Mouse (Mus musculus) C2C12 (cell line): Measurements from ENCODE around the gene Phf24. TPM values are rescaled to one million over a fixed set of nuclear protein-coding genes. Genes with fewer than 3 reads are reported as not detected.

Source experiments
- H3K27me3 ChIP-seq: one replicate; pipeline ENCODE4 v1.6.1; 2011; ENCODE audit not compliant: control insufficient read depth, insufficient read depth, insufficient read length
- H3K36me3 ChIP-seq: one replicate; pipeline ENCODE4 v1.6.1; 2011; ENCODE audit not compliant: control insufficient read depth, insufficient read depth
- H3K4me3 ChIP-seq: one replicate; pipeline ENCODE4 v1.5.1; 2011; ENCODE audit warnings: mild to moderate bottlenecking, control low read depth; ENCODE audit not compliant: poor library complexity, insufficient read depth, severe bottlenecking
- H3K79me2 ChIP-seq: one replicate; pipeline ENCODE4 v1.6.1; 2011; ENCODE audit not compliant: control insufficient read depth, insufficient read depth
- H3K79me3 ChIP-seq: one replicate; pipeline ENCODE4 v1.6.1; 2011; ENCODE audit warnings: low read depth, control low read depth
- H3ac ChIP-seq: one replicate; pipeline ENCODE3; 2011; ENCODE audit warnings: low read depth; ENCODE audit not compliant: control insufficient read depth, insufficient read length
- CEBPB ChIP-seq: IDR thresholded peaks from one replicate; pipeline ENCODE4 v1.6.1; 2011; ENCODE audit warnings: low read depth, mild to moderate bottlenecking, control low read depth, moderate library complexity
- CTCF ChIP-seq: IDR thresholded peaks from one replicate; pipeline ENCODE4 v1.5.1; 2011; ENCODE audit not compliant: control insufficient read depth, insufficient read depth, insufficient read length
- FOSL1 ChIP-seq: IDR thresholded peaks from one replicate; pipeline ENCODE4 v1.8.0; 2011; ENCODE audit warnings: mild to moderate bottlenecking, low read length; ENCODE audit not compliant: poor library complexity, insufficient read depth, severe bottlenecking
- MAX ChIP-seq: IDR thresholded peaks from one replicate; pipeline ENCODE4 v1.6.1; 2011; ENCODE audit warnings: mild to moderate bottlenecking, control low read depth
- MYOD1 ChIP-seq: IDR thresholded peaks from one replicate; pipeline ENCODE4 v1.6.1; 2011; ENCODE audit warnings: low read depth; ENCODE audit not compliant: control insufficient read depth, insufficient read length
- MYOG ChIP-seq: IDR thresholded peaks from one replicate; pipeline ENCODE4 v1.6.1; 2011; ENCODE audit not compliant: control insufficient read depth, insufficient read length; ENCODE audit errors: extremely low read depth
- USF1 ChIP-seq: IDR thresholded peaks from one replicate; pipeline ENCODE4 v1.6.1; 2011; ENCODE audit warnings: low read depth, mild to moderate bottlenecking, control low read depth, moderate library complexity
- polyA plus RNA-seq: library from polyadenylated mRNA; unstranded; fragments of >200 nt; fragmentation: generic; extraction: Trizol; gene quantifications from one replicate; pipeline ENCODE4 v1.2.1, GENCODE M21; 2012; ENCODE audit warnings: missing spikeins

Gene Phf24
- polyA plus RNA-seq, 1 experiment = not detected

DNA sequence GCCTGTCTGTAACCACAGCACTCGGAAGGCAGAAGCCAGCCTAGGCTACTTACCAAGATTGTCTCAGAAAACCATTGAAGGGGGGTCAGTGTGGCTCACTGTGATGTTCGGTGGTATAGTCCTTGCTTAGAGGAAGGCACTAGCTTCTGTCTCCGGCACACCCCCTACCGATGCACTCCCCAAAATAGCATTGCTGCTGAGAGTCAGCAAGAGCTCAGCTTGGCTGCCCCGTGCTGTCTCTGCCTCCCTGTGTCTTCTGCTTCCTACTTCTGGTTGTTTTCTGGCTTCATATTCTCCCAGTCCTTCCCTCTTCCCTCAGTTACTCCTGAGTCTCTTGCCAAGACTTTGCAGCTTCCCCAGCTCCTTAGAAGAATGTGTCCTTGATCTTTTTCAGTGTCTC lies 15.6 kb upstream of the Phf24 start:
- H3K79me3 ChIP-seq = no peaks in the 10 kb centered on the region
- H3ac ChIP-seq = no peak overlapping the region
- peaks cover 32% of the 10 kb centered on the region for H3K27me3 ChIP-seq
- H3K79me2 ChIP-seq = no peaks in the 10 kb centered on the region
- TF ChIP-seq FOSL1 (no peak), CEBPB (no peak), CTCF (no peak), USF1 (no peak), MYOG (no peak), MAX (no peak), MYOD1 (no peak)
- no peaks in the 10 kb centered on the region for H3K36me3 ChIP-seq
- no peak overlapping the region for H3K4me3 ChIP-seq

DNA sequence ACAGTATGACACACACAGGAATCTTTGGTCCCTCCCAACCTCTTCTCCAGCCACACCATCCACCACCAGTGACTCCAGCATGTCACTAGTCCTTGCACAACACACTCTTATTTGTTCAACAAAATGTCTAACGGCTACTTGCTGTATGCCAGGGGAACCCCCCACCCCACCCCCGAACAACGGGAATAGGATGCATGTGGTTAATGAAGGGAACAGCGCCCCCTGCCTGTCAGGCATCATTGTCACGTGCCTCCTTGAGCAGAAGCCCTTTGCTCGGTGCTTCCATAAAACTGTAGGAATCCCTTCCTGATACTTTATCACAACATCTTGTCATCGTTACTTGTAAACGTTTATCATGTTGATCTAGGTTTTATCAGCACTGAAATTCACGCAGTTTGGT lies 14.3 kb upstream of the Phf24 start:
- Histone ChIP-seq H3K79me3 (no peaks in the 10 kb centered on the region), H3ac (no peak overlapping the region), H3K4me3 (no peak overlapping the region), H3K79me2 (no peaks in the 10 kb centered on the region), H3K27me3 (peaks cover 32% of the 10 kb centered on the region), H3K36me3 (no peaks in the 10 kb centered on the region)
- TF ChIP-seq USF1 (peak; percentile 58), CTCF (no peak)

DNA sequence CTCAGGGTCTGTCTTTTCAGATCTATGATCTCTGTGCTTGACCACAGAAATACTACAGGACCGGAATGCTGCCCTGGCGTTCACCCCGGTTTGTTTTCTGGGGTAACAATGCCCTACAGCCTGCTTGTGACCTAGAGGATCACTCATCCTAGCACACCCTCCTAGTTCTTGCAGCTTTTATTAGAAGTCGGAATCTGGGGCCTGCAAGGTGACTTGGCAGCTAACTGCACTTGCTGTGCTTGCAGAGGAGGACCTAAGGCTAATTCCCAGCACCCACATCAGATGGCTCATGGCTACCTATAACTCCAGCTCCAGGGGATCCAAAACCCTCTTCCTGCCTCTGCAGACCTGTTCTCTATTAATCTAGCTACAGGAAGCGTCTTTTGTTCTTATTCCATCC lies 13.7 kb upstream of the Phf24 start:
- Histone ChIP-seq H3K27me3 (peaks cover 32% of the 10 kb centered on the region), H3K36me3 (no peaks in the 10 kb centered on the region), H3ac (no peak overlapping the region), H3K79me3 (no peaks in the 10 kb centered on the region), H3K79me2 (no peaks in the 10 kb centered on the region), H3K4me3 (no peak overlapping the region)
- TF ChIP-seq USF1 (no peak), MAX (no peak), MYOG (no peak), FOSL1 (no peak), MYOD1 (no peak), CEBPB (no peak), CTCF (no peak)

- Histone ChIP-seq H3K79me2 (no peaks in the 10 kb centered on the region), H3K36me3 (no peaks in the 10 kb centered on the region), H3K79me3 (no peaks in the 10 kb centered on the region), H3K4me3 (no peak overlapping the region), H3ac (no peak overlapping the region), H3K27me3 (peaks cover 32% of the 10 kb centered on the region)
- TF ChIP-seq CTCF (no peak), FOSL1 (no peak), MAX (no peak), MYOD1 (no peak), USF1 (no peak), MYOG (no peak), CEBPB (no peak)
Observed at GRCm38 (mm10) chr4:42903942-42904341, 12.5 kb upstream of the Phf24 start.

DNA sequence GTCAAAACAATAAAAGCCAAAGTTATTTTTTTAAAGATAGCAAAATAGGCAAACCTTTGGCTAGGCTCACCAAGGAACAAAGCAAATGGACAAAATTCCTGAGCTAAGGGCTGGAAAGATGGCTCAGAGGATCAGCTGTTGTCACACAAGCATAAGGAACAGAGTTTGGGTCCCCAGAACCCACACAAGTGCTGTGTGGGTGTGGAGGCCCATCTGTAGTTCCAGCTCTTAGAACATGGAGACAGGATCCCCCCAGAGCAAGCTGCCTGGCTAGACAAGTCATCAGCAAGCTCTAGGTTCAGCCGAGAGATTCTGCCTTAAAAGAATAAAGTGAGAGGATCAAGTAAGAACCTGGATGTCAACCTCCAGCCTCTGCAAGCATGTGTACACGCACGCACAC lies 11.9 kb upstream of the Phf24 start:
- Histone ChIP-seq H3K79me2 (no peaks in the 10 kb centered on the region), H3K36me3 (no peaks in the 10 kb centered on the region), H3K79me3 (no peaks in the 10 kb centered on the region), H3K4me3 (no peak overlapping the region), H3K27me3 (peaks cover 32% of the 10 kb centered on the region), H3ac (no peak overlapping the region)
- TF ChIP-seq MAX (no peak), USF1 (no peak), MYOG (no peak), FOSL1 (no peak), MYOD1 (no peak), CEBPB (no peak), CTCF (no peak)

- Histone ChIP-seq H3ac (no peak overlapping the region), H3K79me2 (no peaks in the 10 kb centered on the region), H3K27me3 (peaks cover 32% of the 10 kb centered on the region), H3K36me3 (no peaks in the 10 kb centered on the region), H3K79me3 (no peaks in the 10 kb centered on the region), H3K4me3 (no peak overlapping the region)
- no peak for TF ChIP-seq MYOG
Observed at GRCm38 (mm10) chr4:42904966-42905365, 11.5 kb upstream of the Phf24 start.
